8 mouse cellular contexts compared by ENCODE assay signal in the genomic region with DNA sequence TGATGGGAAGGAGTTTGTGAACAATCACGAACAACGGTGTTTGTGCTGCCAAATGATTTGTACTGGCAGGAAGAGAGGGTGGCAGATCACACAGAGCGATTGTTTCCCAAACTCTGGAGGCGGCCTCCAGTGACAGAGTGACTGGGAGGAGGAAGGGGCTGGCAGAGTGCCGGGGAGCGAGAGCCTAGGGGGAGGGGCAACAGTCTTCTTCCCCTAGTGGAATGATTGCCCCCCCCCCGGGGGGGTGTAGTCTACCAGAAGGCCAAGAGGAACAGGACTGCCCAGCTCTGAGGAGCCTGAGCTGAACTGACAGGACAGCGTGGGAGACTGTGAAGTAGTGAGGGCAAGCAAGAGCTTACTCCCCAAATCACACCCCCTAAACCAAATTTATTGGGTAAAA.
A peak's percentile ranks its signal among the peaks of the same experiment; 100 is the strongest.
DNase-seq lines count a peak whose midpoint lies in the region; ATAC-seq lines count a peak whose summit lies in the region.

No protein-coding gene starts in this region.

- H3K27me3 ChIP-seq in lung, embryonic 15.5 days: peaks cover 35% of the 10 kb centered on the region

- WGBS in lung, embryonic 15.5 days: under 1% methylated on average over 8 of the region's 8 CpGs

- H3K9ac ChIP-seq in lung, embryonic 15.5 days: no peak overlapping the region

- H3K27ac ChIP-seq in lung, embryonic 15.5 days: peak overlapping the region; percentile 91

- peaks cover 52% of the 10 kb centered on the region for H3K4me1 ChIP-seq in lung, embryonic 15.5 days

- peak overlapping the region; percentile 39 for H3K4me2 ChIP-seq in lung, embryonic 15.5 days

- no peaks in the 10 kb centered on the region for H3K36me3 ChIP-seq in lung, embryonic 15.5 days

- ATAC-seq in hematopoietic stem cell, adult 5-6 weeks (replicated peaks in 1 of 2; ENCODE audit: insufficient read depth in 1 of 2, low FRiP score in 2 of 2, low TSS enrichment in 1 of 2, low read depth in 1 of 2, poor library complexity in 2 of 2, severe bottlenecking in 2 of 2): peak; percentile 23 to 32; a peak in 2 of 4 replicates
- peak; percentile 84 for ATAC-seq in lung, embryonic 15.5 days (ENCODE audit: borderline replicate concordance, extremely low read depth, low FRiP score, low TSS enrichment)

- peak; percentile 61 to 77 for DNase-seq in adrenal gland, adult (ENCODE audit: inconsistent age in 2 of 2, low spot score in 1 of 2)
- DNase-seq in cerebellum, postnatal 14 days: peak; percentile 71 to 82
- peak; percentile 48 for DNase-seq in gastrocnemius, adult 18-20 months (ENCODE audit: low spot score)
- DNase-seq in layer of hippocampus, adult 18-20 months (ENCODE audit: low spot score in 2 of 2): peak; percentile 64 to 89
- peak; percentile 96 for DNase-seq in retina, postnatal 1 day
- no peak for DNase-seq in thymus, postnatal 14 days

- no peak overlapping the region for H3K4me3 ChIP-seq in lung, embryonic 15.5 days

- H3K9me3 ChIP-seq in lung, embryonic 15.5 days: no peaks in the 10 kb centered on the region
